Mouse (Mus musculus): ENCODE measurements around the gene Mageb5.
"Not testable (repeated sequence)": the region's sequence is repeated elsewhere in the genome, so short reads cannot be mapped to it uniquely, and the experiment has no call there.

The Mageb5 gene

GRCm38 (mm10) chrX:91782918-91783317 is at the start of gene Mageb5:
TSS of gene Mageb5 (minus strand) at chrX:91783018.
- not testable (repeated sequence) for DNase-seq (ENCODE audit: low read depth)

- DNase-seq (ENCODE audit: low read depth), result not testable (repeated sequence)
Measured at GRCm38 (mm10) chrX:91759591-91760226, 23.1 kb downstream of the Mageb5 start.

Data from c-Kit-positive CD71-negative TER-119-negative erythroid progenitor cells, embryonic 14.5 days (primary cell).